Mouse (Mus musculus) limb, embryonic 11.5 days (tissue): Measurements from ENCODE around the gene Mpeg1. TPM values are rescaled to one million over a fixed set of nuclear protein-coding genes. Genes with fewer than 3 reads are reported as not detected.

Experiments
- ATAC-seq: fragments of 200-750 bp; cut with Nextera tagmentation; 2 replicates; pipeline ENCODE4 v1.8.0; 2017; ENCODE audit warnings: low read depth; ENCODE audit not compliant: insufficient number of reproducible peaks, low FRiP score, low TSS enrichment
- DNase-seq: peaks from one replicate; pipeline ENCODE4 v3.0.0-alpha.2; 2015; ENCODE audit warnings: low spot score
- H3K27ac ChIP-seq: fragments of 300-500 bp; sonication (generic); replicated peaks from 2 replicates; pipeline ENCODE4 v1.5.1; 2014; ENCODE audit warnings: low read depth, mild to moderate bottlenecking, low read length
- H3K27me3 ChIP-seq: fragments of 300-500 bp; sonication (generic); 2 replicates; pipeline ENCODE4 v1.6.1; 2014; ENCODE audit warnings: mild to moderate bottlenecking, low read length, mixed read lengths; ENCODE audit not compliant: control insufficient read depth, insufficient read depth
- H3K36me3 ChIP-seq: fragments of 300-500 bp; sonication (generic); 2 replicates; pipeline ENCODE4 v1.6.1; 2014; ENCODE audit warnings: mild to moderate bottlenecking, low read length, moderate library complexity, mixed read lengths; ENCODE audit not compliant: control insufficient read depth, insufficient read depth
- H3K4me1 ChIP-seq: fragments of 300-500 bp; sonication (generic); 2 replicates; pipeline ENCODE4 v1.6.1; 2014; ENCODE audit warnings: low read length, mixed read lengths; ENCODE audit not compliant: control insufficient read depth, insufficient read depth
- H3K4me2 ChIP-seq: fragments of 300-500 bp; sonication (generic); 2 replicates; pipeline ENCODE4 v1.6.1; 2014; ENCODE audit warnings: low read depth, mild to moderate bottlenecking, moderate library complexity; ENCODE audit not compliant: severe bottlenecking
- H3K4me3 ChIP-seq: fragments of 300-500 bp; sonication (generic); 2 replicates; pipeline ENCODE4 v1.5.1; 2014; ENCODE audit warnings: low read depth, low read length
- H3K9ac ChIP-seq: fragments of 300-500 bp; sonication (generic); 2 replicates; pipeline ENCODE4 v1.6.1; 2014; ENCODE audit warnings: mild to moderate bottlenecking, low read length
- H3K9me3 ChIP-seq: fragments of 300-500 bp; sonication (generic); 2 replicates; pipeline ENCODE4 v1.6.1; 2016; ENCODE audit warnings: low read length; ENCODE audit not compliant: control insufficient read depth
- WGBS: fragments of 180-500 bp; shearing (Covaris S2); extraction: QIAGEN DNeasy Blood & Tissue Kit; methylation state at CpG from one replicate; pipeline ENCODE4 v1.1.7; 2014; 5-methylcytosine and 5-hydroxymethylcytosine counted together
- polyA plus RNA-seq: library from polyadenylated mRNA; unstranded; fragments of >200 nt; fragmentation: Nextera tagmentation; extraction: Ambion mirVana; gene quantifications from 2 replicates; pipeline ENCODE4 v1.2.1, GENCODE M21; 2014

Gene Mpeg1
- polyA plus RNA-seq, 1 experiment from 2014 or later = 0.17 TPM

GRCm38 (mm10) chr19:12484210-12484609 lies 23.6 kb downstream of the Mpeg1 start:
- Histone ChIP-seq H3K9ac (no peak overlapping the region), H3K4me2 (no peak overlapping the region), H3K4me1 (no peaks in the 10 kb centered on the region), H3K27me3 (no peaks in the 10 kb centered on the region), H3K9me3 (no peaks in the 10 kb centered on the region), H3K36me3 (no peaks in the 10 kb centered on the region), H3K27ac (no peak overlapping the region), H3K4me3 (no peak overlapping the region)
- no peak for DNase-seq
- 84% methylated on average over 4 of the region's 4 CpGs for WGBS
- ATAC-seq = no peak

- no peak for DNase-seq
- Histone ChIP-seq H3K9me3 (no peaks in the 10 kb centered on the region), H3K9ac (no peak overlapping the region), H3K4me2 (no peak overlapping the region), H3K27me3 (no peaks in the 10 kb centered on the region), H3K4me1 (no peaks in the 10 kb centered on the region), H3K4me3 (no peak overlapping the region), H3K36me3 (no peaks in the 10 kb centered on the region), H3K27ac (no peak overlapping the region)
- no peak for ATAC-seq
- 84% methylated on average over 13 of the region's 13 CpGs for WGBS
Measured at GRCm38 (mm10) chr19:12485223-12485622, 24.6 kb downstream of the Mpeg1 start.

- no peaks in the 10 kb centered on the region for H3K27me3 ChIP-seq
- no peak overlapping the region for H3K4me2 ChIP-seq
- H3K4me3 ChIP-seq = no peak overlapping the region
- no peak for DNase-seq
- WGBS = 84% methylated on average over 3 of the region's 3 CpGs
- no peaks in the 10 kb centered on the region for H3K36me3 ChIP-seq
- H3K9me3 ChIP-seq = no peaks in the 10 kb centered on the region
- H3K4me1 ChIP-seq = no peaks in the 10 kb centered on the region
- H3K27ac ChIP-seq = no peak overlapping the region
- no peak overlapping the region for H3K9ac ChIP-seq
- no peak for ATAC-seq
Measured at GRCm38 (mm10) chr19:12485631-12486030, 25.1 kb downstream of the Mpeg1 start.

- DNase-seq (no peak), ATAC-seq (no peak)
- H3K27ac ChIP-seq = no peak overlapping the region
- H3K4me2 ChIP-seq = no peak overlapping the region
- no peaks in the 10 kb centered on the region for H3K36me3 ChIP-seq
- no peaks in the 10 kb centered on the region for H3K4me1 ChIP-seq
- no peak overlapping the region for H3K9ac ChIP-seq
- 90% methylated on average over 6 of the region's 6 CpGs for WGBS
- H3K9me3 ChIP-seq = no peaks in the 10 kb centered on the region
- H3K4me3 ChIP-seq = no peak overlapping the region
- no peaks in the 10 kb centered on the region for H3K27me3 ChIP-seq
Measured at GRCm38 (mm10) chr19:12486875-12487274, 26.3 kb downstream of the Mpeg1 start.

GRCm38 (mm10) chr19:12487511-12488204 lies 27.1 kb downstream of the Mpeg1 start:
- H3K4me2 ChIP-seq = no peak overlapping the region
- H3K9ac ChIP-seq = no peak overlapping the region
- no peak for ATAC-seq
- no peaks in the 10 kb centered on the region for H3K36me3 ChIP-seq
- no peaks in the 10 kb centered on the region for H3K4me1 ChIP-seq
- no peak overlapping the region for H3K27ac ChIP-seq
- WGBS = 90% methylated on average over 12 of the region's 12 CpGs
- DNase-seq = no peak
- H3K9me3 ChIP-seq = no peaks in the 10 kb centered on the region
- H3K4me3 ChIP-seq = no peak overlapping the region
- no peaks in the 10 kb centered on the region for H3K27me3 ChIP-seq

- Histone ChIP-seq H3K4me3 (no peak overlapping the region), H3K27ac (peak overlapping the region; percentile 39; the same call in 1 of the 2 replicates), H3K36me3 (no peaks in the 10 kb centered on the region), H3K9ac (no peak overlapping the region), H3K27me3 (no peaks in the 10 kb centered on the region), H3K4me1 (no peaks in the 10 kb centered on the region), H3K9me3 (no peaks in the 10 kb centered on the region), H3K4me2 (no peak overlapping the region)
- peak; percentile 34 for DNase-seq
- 30% methylated on average over 9 of the region's 9 CpGs for WGBS
- peak; percentile 51 for ATAC-seq
Measured at GRCm38 (mm10) chr19:12488205-12488966, 27.8 kb downstream of the Mpeg1 start.

GRCm38 (mm10) chr19:12488969-12489674 lies 28.5 kb downstream of the Mpeg1 start:
- Histone ChIP-seq H3K27ac (peak overlapping the region; percentile 39; the same call in 1 of the 2 replicates), H3K4me2 (no peak overlapping the region), H3K9ac (0 out of 2 replicates have a peak overlapping the region, but pooled peaks have one; percentile 12), H3K4me1 (no peaks in the 10 kb centered on the region), H3K9me3 (no peaks in the 10 kb centered on the region), H3K27me3 (no peaks in the 10 kb centered on the region), H3K4me3 (no peak overlapping the region), H3K36me3 (no peaks in the 10 kb centered on the region)
- ATAC-seq (peak; percentile 90), DNase-seq (peak; percentile 55)
- WGBS = 38% methylated on average over 8 of the region's 8 CpGs
